Mouse (Mus musculus) liver (tissue): ENCODE data around the gene Taar1.

Experiments used
- DNase-seq: peaks from one replicate; pipeline ENCODE4 v3.0.0-alpha.2; 2020; ENCODE audit warnings: mixed read lengths

Gene Taar1

DNA sequence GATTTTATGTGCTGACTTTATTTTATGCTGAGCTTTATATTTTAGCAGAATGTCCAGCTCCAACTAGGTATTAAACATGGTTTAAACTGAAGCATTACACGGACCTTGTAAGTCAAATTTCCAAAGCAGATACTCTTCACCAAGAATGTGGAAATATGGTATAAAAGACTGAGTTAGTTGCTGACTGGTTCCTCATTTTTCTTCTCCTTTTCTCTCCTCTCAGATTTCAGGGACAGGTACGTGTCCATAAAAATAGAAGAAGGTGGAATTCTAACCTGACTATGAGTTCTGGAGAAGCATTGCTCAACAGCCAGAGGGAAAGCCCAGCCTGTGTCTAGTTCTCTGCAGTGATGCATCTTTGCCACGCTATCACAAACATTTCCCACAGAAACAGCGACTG is at the start of gene Taar1:
TSS of gene Taar1 (plus strand) at position 301 of the 400 bp plus-strand sequence.
- no peak for DNase-seq

DNA sequence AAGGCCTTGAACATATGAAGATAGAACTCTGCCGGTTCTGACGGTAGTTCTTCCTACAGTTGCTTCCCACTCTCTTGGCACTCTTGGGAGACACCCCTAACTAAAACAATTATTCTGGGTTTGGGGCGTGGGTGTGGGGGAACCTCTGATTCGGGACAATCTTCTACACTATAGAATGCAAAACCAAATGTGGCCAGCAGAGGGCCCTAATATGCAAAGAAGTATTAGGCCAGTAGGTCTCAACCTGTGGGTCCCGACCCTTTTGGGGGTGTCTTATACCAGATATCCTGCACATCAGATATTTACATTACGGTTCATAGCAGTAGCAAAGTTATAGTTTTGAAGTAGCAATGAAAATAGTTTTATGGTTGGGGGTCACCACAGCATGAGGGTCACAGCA is 39.5 kb upstream of the Taar1 start:
- no peak for DNase-seq

DNA sequence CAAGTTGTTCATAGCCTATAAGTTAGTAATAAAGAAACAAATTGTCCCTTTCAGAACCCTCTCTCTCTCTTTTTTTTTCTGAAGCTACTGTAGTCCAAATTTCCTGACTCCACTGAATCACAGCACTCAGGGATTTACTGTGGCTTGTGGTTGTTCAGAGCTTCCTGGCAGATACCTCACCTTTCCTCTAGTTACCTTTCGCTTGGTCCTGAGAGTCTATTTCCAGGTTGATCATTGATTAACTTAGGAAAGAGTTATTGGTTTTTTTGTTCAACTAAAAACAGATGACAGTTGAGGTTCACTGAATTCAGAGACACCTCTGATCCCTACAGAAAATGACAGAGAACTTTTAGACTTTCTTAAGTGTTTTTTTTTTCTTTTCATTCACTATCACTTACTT is 35.2 kb upstream of the Taar1 start:
- no peak for DNase-seq

DNA sequence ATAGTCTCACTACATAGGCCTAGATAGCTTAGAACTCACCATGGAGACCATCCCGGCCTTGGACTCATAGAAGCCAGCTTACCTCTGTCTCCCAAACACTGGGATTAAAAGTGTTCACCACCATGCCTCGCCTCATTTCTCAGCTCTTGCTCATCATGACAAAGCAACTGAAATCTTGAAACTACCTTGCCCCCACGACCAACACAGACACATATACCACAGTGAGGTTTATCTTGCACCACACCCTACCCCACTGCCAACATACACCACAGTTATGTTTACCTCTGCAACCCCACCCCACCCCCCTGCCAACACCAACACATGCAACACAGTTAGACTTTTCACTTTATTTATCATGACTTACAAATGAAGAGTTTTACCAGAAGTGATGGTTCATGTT is 34.1 kb upstream of the Taar1 start:
- no peak for DNase-seq

DNA sequence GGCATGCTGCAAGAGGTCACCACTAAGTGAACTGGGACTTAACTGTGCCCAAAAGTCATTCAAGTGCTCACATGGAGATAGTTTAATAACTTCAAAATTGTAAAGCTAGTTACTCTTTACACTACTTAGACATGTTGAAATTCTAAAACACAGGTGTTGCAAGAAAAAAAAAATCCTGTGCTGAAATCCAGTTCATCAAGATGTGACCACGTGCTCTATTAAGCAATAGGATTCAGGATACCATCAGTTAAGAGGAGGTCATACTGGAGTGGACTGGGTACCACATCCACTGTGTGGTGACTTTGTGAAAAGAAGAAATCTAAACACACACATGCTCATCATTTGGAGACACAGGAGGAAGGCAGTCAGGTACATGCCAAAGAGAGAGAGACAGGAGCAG is 27.2 kb upstream of the Taar1 start:
- no peak for DNase-seq

DNA sequence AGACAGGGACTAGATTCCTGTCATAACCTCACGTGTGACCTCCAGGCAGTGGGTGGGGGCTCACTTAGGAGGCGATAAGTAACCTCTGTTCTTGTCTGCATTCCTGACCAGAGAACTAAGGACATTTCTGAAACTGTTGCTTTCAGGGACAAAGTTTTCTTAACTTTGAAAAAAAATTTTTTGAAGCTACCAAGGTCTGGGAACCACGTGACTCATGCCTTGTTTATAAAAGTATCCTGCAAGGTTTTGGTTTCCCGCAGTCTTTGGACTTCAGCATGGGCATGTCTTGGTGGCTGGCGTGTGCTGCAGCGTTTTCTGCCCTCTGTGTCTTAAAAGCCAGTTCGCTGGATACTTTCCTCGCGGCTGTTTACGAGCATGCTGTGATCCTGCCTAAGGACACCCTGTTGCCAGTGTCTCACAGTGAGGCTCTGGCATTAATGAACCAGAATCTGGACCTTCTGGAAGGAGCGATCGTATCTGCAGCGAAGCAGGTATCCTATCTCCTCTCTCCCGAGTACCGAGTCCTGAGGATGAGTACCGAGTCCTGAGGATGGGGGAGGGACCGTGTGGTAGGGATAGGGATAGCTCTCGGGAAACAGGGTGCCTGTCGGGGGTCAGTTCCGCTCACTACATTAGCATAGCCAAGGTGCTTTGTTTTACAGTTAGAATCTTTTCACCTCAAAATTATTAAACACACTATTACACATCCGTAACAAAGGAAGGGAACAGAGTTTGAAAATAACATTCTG is 25.4 kb upstream of the Taar1 start, which contains the start of gene Vnn1:
TSS of gene Vnn1 (plus strand) at position 88 of the 749 bp plus-strand sequence.
- no peak for DNase-seq

DNA sequence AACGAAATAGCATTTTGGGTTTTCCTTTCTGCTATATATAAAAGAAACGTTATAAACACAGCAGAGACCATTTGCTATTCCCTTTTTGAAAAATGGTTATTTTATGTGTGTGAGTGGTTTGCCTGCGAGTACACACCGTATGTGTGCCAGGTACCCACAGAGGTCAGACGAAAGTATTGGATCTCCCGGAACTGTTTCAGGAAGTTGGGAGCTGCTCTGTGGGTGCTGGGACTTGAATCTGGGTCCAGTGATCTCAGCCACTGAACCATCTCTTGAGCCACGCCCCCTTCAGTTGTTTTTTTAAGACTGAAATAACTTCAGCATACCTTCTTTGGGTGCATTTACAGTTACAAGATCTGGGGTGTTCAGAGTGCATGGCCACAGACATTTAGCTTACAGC is 24.8 kb upstream of the Taar1 start:
- no peak for DNase-seq

DNA sequence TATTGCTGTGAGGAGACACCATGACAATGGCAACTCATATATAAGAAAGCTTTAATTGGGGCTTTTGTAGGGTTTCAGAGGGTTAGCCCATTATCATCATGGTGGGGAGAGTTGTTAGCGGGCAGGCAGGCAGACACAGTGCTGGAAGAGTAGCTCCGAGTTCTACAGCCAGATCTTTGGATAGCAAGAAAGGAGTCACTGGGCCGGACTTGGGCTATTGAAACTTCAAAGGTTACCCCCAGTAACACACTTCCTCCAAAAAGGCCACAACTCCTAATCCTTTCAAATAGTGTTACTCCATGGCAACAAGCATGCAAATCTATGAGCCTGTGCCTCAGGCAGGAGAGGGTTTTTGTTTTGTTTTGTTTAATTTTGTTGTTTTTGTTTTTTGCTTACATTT is 19.0 kb upstream of the Taar1 start:
- DNase-seq, result no peak

DNA sequence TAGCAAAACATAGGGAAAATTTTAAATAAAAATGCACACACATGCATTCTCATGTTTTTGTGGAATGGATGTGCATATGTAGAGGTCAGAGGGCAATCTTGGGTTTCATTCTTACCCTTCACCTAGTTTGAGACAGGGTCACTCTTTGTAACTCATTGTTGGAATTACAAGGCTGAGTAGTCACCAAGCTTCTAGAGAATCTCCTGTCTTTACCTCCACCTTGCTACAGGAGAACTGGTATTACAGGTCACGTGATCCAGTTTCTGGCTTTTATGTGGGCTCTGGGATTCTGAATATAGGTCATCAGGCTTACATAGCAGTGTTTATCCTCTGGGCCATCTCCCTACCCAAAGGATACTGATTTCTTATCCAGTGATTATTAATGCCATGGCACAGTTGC is 14.5 kb upstream of the Taar1 start:
- DNase-seq, result no peak

DNA sequence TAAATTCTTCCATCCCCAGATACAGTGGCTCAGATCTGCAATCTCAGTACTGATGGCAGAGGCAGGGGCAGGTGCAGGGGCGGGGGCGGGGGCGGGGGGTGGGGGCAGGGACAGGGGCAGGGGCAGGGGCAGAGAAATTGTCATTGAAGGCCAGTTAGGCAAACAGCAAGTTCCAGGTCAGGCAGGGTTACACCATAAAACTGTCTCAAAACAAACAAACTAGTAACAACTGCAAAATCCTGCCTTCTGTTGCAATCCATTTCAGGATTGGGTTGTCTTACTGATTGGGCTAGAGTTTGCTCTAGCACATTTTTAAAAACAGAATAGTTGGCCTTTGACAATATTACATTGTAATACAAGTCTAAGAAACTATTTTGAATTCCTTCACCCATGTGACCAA is 2.3 kb downstream of the Taar1 start:
- peak; percentile 13 for DNase-seq

DNA sequence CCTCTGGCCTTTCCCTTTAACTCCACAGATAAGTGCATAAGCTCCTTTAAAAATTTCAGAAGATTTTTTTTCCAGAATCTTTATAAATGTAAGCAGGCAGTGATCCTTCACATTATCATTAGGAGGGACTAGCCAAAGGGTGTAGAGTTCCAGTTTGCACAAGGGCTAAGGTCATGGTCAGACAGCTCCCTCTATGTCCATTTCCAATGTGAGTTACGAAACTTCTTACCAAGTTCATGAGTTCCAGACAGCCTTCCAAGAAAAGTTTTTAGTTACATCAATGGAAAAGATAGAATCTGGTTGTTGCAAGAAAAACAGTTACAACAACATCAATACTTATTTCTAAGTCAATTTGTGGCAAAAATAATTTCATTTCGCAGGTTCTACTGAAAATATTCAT is 3.8 kb downstream of the Taar1 start:
- no peak for DNase-seq

DNA sequence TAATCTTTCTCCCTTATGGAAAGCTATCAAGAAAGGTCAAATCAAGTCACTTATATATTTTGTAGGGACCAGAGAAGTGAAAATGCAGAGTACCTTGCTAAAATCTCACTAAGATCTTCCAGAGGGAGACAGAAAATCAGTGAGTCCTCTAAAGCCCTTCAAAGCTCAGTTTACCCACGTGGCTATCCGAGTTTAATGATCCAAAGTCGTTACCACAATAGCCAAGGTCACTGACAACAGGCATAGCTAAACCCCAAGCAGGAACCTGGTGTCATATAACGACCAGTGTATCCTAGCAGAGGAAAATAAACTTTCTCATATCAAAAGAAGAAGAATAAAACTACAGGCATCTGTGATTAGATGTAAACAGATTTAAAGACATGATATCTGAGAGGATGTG is 17.5 kb downstream of the Taar1 start:
- no peak for DNase-seq

DNA sequence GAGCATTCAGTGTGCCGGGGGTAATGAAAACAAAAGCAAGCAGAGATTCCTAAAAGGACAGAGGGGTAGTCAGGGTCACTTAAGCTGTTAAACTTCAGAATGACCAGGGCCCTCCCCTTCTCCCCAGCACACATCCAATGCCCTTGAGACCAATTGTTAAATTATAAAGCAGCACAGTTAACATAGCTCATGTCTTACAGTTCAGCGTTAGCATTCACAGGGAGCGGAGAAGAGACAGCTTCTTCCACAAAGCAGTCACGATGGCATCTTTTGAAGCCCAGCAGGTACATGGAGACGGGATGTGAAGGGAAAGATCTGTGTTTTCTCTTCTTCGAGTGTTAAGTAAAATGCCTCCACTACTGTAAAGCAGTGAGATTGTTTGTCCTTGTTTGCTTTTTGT is 18.2 kb downstream of the Taar1 start, which contains the start of gene Taar2:
TSS of gene Taar2 (plus strand) at position 261 of the 400 bp plus-strand sequence.
- DNase-seq, result no peak

DNA sequence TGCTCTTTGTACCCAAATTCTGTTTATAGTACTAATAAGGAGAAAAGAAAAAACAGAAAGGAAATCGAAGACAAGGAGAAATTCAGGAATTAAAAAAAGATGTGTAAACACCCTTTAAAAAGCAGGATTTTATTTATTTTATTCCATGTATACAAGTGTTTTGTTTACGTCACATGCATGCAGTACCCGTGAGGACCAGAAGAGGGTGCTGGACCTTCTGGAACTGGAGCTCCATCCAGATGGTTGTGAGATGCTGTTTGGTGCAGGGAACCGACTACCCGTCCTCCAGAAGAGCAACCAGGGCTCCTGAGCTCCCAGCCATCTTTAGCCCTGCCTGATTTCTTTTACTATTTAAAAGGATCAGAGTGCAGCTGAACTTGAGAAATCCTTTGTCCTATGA is 22.3 kb downstream of the Taar1 start:
- DNase-seq, result peak; percentile 20

DNA sequence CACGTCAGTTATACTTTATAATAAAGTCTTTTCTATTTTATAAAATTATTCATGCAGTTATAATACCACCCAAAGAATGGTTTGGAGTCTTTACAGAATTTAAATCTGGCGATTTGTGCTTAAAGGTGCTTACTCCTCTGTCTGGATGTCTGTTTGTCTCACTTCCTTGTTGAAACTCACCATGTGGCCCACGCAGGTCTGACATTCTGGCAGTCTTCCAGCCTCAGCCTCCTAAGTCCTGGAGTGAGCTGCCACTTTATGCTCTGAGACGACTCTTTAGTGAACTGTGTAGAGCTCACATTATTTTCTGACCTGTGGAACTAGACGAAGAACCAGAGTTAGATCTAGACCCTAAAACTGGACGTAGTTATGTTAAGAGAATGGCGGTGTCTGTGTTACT is 27.9 kb downstream of the Taar1 start:
- DNase-seq, result no peak

DNA sequence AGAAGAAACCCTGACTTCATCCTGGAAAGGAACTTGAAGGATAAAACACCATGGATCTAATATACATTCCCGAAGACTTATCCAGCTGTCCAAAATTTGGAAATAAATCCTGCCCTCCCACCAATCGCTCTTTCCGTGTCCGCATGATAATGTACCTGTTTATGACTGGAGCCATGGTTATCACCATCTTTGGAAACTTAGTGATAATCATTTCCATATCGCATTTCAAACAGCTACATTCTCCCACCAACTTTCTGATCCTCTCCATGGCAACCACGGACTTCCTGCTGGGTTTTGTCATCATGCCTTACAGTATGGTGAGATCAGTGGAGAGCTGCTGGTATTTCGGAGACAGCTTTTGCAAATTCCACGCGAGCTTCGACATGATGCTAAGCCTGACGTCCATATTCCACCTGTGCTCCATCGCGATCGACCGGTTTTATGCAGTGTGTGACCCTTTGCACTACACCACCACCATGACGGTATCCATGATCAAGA is 29.4 kb downstream of the Taar1 start, which contains the start of gene Taar3:
TSS of gene Taar3 (plus strand) at position 51 of the 498 bp plus-strand sequence.
- DNase-seq, result no peak

DNA sequence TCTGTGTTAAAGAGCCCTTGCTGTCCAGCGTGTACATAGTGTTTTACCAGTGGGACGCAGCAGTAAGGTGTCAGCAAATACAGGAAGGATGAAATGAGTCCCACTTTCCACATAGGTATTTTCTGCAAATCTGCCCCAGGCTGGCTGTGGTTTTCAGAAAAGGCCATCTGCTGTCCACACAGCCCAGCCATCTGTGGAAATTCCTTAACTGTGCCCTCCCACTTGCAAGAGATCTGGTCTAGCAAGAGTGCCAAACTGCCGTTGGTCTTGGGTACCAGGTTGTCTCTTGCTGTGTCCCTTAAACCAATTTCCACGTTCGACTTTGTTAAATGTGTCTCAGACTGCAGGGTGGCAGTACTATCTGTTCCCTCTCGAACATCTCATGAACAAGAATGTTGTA is 31.6 kb downstream of the Taar1 start:
- no peak for DNase-seq

DNA sequence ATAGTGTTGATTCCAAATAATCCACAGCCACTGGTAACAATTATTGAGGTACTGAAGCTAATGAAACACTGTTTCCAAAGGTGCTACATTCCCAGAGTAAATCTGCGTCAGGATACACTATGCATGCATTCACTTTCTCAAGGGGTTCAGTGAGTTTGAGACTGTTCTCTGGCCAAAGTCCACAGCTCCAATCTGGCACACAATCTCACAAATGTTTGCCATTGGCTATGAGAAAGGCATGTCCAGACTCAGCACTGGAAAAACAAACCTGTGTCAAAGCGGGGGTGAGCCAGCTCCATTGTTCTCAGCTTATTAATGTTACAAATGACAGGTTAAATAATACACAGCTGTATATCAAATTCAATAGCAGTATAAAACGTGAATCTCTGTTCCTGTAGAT is 38.9 kb downstream of the Taar1 start:
- no peak for DNase-seq

DNA sequence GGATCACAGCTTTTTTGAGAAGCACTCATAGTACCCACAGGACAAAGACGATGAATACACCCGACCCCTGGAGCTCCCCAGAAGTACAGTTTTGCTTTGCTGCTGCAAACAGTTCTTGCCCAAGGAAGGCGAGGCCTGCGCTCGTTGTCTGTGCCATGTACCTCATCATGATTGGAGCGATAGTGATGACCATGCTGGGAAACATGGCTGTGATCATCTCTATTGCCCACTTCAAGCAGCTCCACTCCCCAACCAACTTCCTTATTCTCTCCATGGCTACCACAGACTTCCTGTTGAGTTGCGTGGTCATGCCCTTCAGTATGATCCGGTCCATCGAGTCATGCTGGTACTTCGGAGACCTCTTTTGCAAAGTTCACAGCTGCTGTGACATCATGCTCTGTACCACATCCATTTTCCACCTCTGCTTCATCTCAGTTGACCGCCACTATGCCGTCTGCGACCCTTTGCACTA is 40.3 kb downstream of the Taar1 start, which contains the start of gene Taar4:
TSS of gene Taar4 (plus strand) at position 51 of the 472 bp plus-strand sequence.
- DNase-seq, result no peak

DNA sequence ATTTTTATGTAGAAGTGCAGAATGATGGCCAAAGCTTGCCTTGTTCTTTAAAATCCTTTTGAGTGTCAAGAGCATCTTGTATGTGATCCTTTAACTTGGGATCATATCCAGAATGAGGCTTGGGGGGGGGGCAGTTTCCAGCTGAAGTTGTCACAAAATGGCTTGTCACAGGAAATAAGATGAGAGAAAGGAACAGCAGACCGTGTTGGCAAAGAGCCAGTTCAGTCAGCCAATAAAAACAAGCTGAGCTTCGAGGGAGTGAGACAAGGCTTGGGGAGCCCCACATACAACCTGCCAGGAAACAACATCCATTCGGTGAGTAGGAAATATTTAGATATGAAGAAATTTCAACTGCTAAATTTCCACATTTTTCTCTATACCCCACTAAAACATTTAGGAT is 43.3 kb downstream of the Taar1 start:
- no peak for DNase-seq

DNA sequence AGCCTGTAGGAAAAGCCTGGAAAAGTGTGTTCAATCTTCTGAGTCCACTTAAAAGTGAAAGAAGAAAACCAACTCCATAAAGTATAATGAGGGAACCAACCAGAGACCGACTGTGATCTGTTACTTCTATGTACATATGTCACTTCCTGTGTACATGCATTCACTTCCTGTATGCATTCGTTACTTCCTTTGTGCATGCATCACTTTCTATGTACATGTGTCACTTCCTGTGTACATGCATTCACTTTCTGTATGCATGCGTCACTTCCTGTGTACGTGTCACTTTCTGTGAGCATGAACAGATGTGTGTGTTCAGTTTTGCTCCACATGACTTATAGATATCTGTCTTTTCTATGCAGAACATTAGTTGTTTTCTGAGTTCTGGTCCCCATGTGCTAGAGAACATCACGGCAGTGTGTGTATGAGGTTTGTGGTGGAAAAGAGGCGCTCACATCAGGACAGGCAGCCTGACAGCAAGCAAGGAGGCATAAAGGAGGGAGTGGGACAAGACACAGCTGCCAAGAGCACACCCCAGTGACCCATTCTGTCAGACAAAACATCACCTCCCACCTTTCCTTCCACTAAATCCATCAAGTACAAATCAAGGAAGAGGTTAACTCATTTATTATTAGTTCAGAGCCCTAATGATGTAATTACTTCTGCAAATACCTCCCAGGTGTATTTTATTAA is 44.9 kb downstream of the Taar1 start:
- DNase-seq, result no peak

DNA sequence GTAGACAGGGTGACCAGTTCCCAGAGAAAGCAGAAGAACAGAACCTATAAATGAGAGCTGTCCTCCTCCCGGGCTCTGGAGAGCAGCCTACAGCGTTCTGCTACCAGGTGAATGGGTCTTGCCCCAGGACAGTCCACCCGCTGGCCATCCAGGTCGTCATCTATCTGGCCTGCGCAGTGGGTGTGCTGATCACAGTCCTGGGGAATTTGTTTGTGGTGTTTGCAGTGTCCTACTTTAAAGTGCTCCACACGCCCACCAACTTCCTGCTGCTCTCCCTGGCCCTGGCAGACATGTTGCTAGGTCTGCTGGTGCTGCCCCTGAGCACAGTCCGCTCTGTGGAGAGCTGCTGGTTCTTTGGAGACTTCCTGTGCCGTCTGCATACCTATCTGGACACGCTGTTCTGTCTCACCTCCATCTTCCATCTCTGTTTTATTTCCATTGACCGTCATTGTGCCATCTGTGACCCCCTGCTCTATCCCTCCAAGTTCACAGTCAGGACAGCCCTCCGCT is 50.6 kb downstream of the Taar1 start, which contains the start of gene Taar5:
TSS of gene Taar5 (plus strand) at position 51 of the 510 bp plus-strand sequence.
- DNase-seq, result no peak
